Mouse (Mus musculus): ENCODE data around the gene Grasp.

Grasp gene

DNA sequence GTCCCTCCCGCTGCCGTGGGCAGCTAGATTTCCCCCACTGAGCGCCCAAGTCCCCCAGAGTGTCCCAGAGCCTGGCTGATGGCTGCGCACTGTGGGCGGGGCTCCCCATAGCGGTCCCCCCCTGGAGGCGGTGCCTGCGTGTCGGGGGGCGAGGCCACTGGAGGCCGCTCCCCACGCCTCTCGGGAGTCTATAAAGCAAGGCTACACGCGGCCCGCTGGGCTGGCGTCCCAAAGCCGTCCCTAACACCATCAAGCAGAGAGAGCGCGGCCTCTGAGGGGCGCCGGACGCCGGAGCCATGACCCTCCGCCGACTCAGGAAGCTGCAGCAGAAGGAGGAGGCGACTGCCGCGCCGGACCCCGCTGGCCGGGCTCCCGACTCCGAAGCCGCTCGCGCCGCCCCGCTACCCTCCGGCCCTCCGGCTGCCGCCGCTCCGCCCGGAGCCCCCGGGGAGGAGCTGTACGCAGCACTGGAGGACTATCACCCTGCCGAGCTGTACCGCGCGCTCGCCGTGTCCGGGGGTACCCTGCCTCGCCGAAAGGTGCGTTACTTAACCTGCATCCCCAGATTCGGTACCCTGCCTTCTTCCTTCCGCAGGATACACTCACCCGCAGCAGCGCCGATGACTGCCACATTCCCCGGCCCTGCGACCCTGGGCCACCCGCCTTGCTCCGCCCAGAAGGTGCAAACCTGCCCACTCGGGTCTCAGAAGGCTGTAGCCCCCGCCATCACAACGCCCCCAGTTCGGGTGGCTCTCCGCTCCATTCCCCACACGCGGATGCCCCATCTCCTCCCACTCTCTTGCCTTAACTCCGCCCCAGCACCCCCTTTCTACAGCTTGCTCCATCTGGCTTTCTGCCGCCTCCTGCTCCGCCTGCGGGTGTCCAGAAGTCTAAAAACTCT is at the start of gene Grasp:
Gene Grasp, plus strand, starts transcription at position 183 of the 901 bp plus-strand sequence.
- DNase-seq (ENCODE audit: low spot score) = peak; percentile 93

DNA sequence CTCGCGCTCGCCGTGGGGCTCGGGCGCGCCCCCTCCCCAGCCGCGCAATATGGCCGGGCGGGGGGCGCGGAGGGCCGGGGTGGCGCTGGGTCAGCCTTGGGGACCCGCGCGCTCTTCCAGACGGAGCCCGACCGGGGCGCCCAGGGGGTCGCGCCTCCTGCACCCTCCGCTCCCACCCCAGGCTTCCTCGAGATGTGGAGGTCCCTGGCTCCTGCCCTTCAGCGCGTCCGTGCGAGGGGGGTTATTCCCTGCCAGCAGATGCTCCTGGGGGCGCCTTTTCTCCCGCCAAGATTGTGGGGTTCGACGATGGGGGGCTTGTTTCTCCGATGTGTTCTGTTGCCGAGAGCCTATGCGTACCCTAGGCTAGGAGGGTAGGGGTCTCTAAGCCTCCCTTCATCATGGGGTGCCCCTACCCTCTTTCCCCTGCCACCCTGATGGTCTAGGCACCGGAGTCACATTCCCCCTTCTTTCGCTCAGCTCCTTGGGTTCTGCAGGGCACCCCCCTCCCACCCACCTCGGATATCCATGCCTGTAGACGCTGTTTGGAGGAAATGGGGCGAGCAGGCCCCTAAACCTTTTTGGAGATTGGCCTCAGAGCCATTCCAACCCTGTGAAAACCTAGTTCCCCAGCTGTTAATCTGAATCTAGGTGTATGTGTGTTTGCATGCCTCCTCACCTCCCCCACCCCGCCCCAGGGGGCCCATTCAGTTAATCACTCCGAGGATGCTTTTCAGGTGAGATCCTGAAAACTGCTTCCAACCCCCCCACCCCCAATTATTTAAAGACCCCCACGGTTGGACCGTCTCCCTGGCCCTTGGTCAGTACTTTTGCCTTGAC is 49.5 kb upstream of the Grasp start:
- DNase-seq (ENCODE audit: low spot score) = peak; percentile 63

DNA sequence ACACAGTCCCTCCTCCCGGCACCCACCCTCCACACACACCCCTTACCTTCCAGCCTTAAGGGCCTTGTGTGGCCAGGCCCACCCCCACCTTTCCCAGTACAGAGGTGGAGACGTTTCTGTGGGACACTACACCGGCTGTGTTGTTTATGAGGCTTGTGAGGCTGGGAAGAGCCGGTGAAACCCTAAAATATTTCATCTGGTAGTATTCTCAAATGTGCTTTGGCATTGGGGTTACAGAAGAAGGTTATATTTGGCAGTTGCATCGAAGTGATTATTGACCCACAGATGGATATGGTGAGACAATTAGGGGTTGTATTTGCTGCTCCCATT is 48.9 kb upstream of the Grasp start:
- no peak for DNase-seq (ENCODE audit: low spot score)

DNA sequence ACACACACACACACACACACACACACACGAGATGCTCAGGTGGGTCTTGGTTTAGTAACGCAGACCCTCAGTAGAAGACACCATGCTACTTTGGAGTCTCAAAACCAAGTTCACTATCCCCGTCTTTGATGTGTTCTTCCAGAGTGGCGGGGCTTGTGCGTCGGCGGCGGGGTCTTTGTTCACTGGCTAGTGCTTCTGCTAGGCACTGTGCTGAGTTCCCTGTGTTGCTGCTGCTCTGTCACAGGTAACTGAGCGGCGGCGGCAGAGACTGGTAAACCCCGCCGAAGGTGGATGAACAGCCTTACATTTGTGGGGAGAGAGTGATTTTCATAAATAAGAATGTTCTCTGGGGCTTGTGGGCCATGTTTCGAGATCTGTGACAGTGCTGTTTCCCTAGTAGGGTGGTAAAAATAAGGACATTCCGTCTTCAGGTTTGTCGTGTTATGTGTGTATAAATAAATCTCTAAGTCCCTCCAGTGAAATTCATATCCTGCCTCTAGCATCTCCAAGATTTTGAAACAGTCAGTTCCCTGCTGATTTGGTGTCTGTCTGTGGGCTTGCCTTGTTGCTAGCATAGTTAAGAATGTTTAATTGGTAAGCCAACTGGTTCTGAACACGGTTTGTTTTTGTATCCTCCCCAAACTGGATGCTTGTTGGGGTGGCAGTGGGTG is 48.2 kb upstream of the Grasp start:
- no peak for DNase-seq (ENCODE audit: low spot score)

DNA sequence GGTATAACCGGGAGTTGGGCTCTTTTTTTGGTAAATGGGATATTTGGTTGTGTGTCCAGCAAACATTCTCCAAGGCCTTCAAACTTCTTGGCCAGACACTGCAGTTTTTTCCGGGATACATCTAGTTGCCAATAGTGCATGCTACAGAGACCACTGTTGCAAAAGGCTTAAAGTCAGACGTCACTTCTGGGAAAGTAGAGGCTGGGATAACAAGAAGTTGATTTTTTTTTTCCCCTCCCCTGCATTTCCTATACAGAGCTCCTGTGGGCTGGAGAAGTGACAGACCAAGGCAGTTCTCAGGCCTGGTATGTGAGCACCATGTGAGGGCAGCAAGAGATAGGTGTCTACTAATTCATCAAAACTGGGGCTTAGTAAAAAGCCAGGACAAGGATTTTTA is 47.7 kb upstream of the Grasp start:
- no peak for DNase-seq (ENCODE audit: low spot score)

DNA sequence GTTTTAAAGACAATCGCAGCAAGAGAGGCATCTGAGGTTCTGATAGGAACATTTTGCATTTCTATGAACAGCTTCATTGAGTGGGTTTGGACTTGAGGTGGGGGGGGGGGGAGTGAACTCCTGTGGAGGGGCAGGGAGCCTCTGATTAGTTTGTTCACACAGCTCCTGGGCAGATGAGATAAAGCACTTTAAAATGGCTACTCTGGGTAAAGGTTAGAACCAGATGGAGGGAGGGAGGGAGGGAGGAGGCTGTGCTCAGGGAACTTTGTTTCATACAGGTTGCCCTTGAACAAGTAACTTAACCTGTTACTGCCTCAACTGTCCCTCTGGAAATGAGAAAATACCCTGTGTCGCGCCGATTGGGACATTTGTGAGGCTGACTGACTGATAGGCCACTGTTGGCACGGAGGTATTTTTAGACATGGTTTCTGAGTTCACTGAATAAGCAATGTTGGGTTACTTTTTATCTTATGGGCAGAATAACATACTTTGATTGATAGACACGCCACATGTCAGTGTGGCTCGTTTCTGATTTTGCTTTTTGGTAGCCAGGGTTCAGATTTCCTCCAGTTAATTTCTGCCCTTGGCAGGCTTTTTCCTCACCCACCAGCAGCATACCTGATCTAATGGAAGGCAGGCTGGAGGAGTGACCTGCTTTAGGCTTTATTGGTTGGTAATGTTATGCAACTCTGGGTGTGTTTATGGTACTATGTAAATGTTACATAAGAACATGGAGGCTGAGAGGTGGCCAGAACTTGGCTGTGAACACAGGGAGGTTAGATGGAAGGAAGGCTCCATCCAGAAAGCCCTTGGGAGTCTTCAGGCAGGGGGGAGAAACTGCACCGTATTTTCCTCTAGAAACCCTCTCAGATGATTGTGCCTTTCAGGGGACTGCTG is 46.9 kb upstream of the Grasp start:
- no peak for DNase-seq (ENCODE audit: low spot score)

DNA sequence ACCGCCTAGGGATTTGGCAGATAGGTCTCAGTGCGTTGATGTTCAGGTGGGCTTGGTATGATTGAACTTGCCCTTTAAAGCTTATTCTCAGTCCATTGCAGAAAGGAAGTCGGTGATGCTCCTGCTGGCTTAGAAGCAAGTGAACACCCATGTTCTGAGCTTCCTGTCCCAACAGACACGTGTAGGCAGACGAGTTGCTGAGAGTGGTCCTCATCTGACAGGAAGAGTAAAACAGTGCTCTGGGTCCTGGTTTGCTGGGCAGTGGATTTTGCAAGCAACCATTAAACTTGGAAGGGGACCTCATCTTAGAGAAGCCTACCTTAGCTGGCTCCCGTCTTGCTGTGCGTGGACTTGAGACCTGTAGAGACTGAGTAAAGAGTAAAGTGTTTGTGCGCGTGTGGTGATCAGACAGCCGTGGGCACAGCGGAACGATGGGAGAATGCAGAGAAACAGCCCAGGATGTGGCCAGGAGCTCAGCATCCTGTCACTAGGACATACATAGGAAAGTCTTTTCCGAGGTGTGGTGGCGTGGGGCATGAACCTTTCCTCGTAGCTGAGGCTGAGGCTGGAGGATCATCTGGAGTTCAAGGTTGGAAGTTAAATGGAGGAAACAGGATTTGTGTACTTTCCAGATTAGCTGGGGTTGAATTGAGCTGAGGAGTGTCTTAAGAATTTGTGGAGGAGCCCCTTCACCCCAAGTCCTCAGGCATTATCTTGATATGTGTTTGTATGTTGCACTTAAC is 43.5 kb upstream of the Grasp start:
- no peak for DNase-seq (ENCODE audit: low spot score)

DNA sequence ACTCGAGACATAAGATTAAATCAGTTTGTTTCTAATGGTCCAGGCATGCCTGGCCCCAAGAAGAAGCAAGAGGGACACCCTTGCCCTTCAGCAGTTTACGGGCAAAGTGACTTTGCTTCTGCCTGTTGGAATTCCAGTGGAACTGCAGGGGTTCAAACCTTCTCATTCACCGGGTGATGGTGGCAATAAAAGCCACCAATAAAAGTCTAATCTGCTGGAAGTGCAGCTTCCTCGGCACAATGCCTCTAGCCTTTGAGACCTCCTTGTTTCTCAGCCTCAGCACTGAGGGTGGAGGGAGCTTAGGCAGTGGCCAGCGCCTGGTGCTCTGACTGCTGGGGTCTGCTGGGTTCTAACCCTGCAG is 42.9 kb upstream of the Grasp start:
- DNase-seq (ENCODE audit: low spot score) = no peak

DNA sequence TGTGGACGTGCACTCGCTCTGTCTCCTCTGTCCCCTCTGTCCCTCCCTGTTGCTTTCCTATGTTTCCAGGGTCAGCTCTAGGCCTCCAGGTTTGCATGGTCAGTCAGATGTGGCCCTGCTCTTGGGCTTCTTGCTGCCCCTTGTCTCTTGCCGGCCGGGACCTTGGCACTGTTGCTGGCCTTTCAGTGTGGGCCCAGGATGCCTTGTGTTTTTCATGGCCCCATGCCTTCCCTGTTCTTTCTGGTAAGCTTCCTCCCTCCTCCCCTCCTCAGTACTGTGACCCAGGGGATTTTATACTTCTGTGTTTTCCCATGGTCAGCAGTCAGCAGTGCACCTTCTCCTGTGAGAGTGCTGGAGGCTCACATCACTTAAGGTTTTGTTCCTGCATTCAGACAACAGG is 42.5 kb upstream of the Grasp start:
- no peak for DNase-seq (ENCODE audit: low spot score)

DNA sequence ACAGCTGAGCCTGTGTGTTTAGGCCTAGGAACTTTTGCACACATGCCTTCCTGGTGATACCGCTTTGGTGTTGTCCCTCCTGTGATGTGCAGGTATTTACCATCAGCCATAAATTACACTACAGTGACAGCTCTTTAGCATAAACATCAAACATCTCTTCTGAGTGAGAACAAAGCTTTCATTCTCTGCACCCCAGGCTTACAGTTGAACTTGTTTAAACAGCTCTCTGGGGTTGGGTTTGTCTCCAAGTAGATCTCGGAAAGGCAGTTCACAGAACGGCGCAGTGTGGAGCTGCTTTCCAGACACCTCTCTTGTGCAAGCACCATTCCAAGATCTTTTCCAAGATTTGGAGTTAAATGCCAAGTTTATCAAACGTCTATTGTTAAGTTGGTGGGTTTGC is 41.3 kb upstream of the Grasp start:
- DNase-seq (ENCODE audit: low spot score) = no peak

DNA sequence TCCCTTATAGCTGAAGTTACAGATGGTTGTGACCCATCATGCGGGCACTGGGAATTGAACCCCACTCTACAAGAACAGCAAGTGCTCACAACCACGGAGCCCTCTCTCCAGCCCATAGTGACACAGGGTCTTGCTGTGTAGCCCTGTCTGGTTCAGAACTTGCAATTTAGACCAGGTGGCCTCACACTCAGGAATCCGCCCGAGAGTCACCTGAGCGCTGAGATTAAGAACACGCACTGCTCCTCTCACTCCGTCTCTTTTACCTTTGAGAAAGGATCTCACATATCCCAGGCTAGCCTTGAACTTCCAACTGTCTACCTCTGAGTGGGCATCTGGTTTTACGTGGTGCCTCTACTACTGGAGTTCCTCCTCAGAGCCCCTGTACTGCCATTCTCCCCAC is 39.7 kb upstream of the Grasp start:
- DNase-seq (ENCODE audit: low spot score) = no peak

DNA sequence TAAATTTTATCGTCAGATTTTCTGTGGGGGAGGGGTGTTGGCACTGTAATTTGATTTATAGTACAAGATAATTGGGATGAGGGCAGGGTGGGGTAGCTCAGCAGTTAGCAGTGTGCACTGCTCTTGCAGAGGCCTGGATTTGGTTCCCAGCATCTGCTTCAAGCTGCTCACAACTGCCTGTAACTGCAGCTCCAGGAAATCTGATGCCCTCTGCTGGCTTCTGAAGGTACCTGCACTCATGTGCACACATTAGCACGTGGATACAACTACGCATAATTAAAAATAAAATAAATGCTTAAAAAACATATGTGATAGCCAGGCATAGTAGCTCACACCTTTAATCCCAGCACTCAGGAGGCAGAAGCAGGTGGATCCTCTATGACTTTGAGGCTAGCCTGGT is 38.4 kb upstream of the Grasp start:
- no peak for DNase-seq (ENCODE audit: low spot score)

DNA sequence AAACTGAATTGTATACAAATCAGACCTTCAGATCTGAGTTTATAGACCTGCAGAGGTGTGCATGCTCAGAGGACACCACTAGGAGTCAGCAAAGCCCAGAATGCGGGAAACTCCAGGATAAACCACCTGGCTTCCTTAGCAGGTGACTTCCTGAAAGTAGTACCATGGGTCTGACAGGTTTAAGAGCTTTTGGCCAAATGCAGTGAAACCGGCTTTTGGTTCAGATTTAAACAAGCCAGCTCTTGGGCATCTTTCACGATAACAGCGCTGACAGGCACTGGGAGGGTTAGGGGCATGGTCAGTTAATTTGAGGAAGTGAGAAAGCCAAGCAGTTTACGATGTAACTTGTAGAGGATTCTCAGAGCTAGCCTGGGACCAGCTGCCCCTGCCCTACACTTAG is 36.1 kb upstream of the Grasp start:
- DNase-seq (ENCODE audit: low spot score) = no peak

DNA sequence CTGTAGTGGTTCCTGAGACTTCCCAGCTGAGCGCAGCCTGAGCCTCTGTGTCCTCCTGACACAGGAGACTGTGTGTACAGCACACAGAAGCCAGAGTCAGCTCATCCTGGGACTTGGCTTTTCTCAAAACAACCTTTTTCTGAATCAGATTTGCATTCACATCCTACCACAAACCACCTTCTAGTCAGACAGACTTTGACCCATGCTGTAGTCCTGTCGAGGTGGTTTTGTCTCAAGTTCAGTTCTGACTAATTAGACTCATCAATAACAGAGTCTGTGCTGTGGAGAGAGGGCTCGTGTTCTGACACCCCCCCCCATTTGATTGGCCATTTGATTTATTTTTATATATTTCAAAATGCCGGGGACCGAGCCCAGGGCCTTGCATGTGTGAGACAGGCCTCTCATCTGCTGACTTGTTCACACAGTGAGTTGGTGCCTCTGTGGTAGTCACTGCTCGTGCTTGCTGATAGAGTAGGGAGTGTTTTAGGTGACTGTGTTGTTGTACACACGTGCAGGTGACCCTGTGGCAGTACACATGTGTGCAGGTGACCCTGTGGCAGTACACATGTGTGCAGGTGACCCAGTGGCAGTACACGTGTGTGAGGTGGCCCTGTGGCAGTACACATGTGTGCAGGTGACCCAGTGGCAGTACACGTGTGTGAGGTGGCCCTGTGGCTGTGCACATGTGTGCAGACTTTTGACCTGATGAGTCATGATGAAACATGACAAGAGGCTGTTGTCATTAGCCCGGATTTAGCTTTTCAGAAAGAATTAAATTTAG is 33.8 kb upstream of the Grasp start:
- DNase-seq (ENCODE audit: low spot score) = no peak

DNA sequence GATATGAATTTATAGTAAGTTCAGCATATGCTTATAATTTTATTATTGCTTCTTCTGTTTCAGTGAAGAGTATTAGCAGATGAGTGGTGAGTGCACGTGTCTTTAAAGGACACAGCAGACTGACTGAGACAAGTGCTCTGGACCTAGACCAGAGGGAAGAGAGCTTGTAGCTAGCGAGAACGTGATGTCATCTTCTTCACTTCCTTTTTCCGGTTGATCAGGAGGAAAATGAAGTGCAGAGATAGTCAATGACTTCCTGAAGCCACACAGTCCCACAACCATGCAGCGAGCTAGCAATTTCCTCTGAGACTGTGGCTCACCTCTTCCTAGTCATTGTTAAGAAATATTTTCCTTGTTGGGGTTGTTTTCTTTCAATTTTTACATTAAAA is 33.2 kb upstream of the Grasp start:
- no peak for DNase-seq (ENCODE audit: low spot score)

DNA sequence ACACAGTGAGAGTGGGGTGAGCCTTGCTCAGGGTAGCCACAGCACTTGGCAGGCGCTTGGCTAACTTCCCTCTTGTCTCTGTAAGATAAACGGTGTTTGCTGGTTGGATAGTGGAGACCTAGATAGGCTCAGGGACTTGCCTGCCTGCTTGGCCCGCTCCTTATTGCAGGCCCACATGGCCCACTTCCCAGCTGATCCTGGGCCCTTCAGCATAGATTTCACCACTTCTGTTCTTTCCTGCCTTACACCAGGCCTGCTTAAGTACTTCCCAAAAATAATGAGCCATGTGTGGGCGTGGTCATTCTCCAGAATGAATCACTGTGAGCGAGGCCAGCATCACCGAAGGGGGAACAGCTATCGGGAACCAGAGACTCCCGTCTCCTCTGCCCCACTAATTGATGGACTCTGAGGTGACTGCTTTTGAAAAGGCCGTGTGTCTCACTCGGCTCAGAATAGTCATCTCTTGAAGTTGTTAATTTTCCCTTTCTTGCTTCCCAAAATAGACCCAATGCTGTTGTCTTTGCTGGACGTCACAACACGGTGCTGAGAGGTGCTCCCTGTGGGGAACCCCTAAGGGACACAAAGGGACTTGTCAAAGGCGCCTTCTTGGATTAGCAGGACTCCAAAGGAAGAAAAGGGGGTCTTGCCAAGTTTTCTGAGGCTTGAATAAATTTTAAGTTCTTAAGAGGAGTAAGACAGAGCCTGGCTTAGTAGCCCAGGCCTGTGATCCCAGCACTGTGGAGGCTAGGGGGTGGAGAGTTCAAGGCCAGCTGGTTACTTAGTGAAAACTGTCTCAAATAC is 32.3 kb upstream of the Grasp start:
- no peak for DNase-seq (ENCODE audit: low spot score)

DNA sequence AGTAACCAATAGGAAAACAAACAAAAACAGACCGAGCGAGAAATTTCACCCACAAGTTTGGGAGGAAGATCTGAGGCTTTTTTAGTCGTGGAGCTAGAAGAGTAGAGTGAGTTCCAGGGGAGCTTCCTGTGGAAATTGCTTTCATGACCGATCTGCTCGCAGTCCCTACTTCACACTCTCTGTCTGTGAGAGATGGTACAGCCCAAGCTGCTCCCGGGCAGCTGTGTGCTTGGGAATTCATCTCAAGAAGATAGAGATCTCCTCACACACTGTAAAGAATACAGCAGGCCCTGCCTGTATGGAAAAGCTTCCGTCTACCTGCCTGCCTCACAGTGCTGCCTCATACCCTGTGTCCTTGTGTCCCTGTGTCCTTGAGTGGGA is 31.7 kb upstream of the Grasp start:
- no peak for DNase-seq (ENCODE audit: low spot score)

DNA sequence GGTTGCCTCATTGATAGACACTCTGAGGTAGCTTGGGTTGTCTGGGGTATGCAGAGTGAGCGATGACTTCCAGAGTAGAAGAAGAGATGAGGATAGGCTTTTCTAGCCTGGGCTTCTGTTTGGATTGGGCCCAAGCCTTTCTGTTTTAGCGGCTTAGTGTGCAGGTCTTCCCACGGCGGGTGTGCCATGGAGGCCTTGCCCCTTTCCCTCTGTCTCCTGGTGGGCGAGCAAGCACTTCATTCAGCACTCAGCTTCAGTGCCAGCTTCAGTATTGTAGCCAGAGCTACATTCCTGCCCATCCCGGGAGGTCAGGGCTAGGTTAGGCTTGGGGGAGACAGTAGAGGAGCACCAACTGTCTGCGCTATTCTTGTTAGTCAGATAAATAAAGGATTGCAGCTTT is 31.3 kb upstream of the Grasp start:
- DNase-seq (ENCODE audit: low spot score) = no peak

DNA sequence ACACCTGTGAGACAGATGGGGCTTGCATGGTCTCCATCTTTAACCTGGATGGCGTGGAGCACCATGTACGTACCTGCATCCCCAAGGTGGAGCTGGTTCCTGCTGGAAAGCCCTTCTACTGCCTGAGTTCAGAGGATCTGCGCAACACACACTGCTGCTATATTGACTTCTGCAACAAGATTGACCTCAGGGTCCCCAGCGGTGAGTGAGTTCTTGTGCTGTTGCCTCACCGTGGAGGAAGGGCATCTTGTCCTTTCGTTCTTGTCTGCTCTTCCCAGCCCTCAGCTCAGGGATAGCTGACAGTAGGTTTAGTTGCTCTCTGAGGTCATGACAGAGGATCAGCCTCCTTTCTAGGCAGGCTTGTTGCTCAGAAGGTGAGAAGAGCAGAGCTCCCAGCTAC is 30.0 kb upstream of the Grasp start:
- DNase-seq (ENCODE audit: low spot score) = no peak
